Mouse (Mus musculus): Measurements from ENCODE around the gene Mfn1.

The Mfn1 gene

DNA sequence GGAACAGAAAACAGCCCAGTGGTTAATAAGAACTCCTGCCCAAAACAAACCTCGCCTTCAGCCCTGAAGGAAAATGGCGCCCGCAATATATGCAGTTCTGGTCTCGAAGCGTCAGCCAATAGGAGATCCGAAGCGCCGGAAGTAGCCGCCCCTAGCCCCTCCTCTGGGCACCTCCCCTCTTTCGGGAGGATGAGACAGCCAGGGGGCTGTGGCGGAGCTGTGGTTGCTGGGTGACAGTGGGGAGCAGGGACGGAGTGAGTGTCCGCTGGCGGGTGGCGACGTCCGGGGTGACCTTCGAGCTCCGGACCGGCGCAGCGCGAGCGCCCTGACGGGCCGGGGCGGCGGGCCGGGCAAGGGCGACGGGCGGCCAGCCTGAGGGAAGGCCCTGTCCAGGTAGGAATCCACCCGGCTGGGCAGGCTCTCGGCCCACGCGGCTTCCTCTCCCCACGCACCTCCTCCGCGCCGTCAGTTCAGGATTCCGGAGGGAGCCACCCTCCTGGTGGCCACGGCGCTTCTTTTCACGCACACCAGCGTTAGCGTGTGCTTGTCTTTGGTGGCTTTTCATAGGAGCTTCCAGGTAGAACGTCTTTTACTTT lies at the start of gene Mfn1:
Mfn1 (plus strand) TSS at position 163 of the 596 bp plus-strand sequence.
- DNase-seq (ENCODE audit: low spot score in 2 of 2) = peak; percentile 90 to 91

DNA sequence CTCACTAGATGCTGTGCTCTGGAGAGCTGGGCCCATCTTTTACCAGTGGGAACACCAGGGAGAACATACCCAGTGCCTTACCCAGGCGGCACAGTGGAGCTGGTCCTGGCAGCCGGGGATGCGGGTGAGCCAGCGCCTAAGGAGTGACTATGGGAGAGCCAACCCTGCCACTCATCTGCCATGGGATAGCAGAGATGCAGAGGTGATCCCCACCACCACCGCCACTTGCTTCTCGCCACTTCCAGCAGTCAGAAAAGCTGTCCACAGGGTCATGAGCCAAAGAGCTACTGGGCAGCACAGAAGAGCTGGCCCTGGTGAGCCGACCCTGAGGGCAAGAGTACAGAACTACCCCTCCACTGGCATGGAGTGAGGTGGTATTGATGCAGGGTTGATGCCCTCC lies 49.3 kb upstream of the Mfn1 start:
- DNase-seq (ENCODE audit: low spot score in 2 of 2) = no peak

DNA sequence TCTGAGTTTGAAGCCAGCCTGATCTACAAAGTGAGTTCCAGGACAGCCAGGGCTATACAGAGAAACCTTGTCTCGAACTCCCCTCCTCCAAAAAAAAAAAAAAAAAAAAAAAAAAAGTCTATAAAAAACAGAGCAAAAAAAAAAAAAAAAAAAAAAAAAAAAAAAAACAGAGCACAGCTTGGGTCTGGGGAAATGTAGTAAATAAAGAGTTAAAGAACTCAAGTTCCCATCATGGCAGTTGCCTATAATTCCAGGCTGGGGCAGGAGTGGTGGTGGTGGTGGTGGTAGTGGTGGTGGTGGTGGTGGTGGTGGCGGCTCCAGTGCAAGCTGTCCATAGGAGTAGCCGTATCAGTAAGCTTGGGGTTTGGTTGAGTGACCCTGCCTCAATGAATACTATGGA lies 46.2 kb upstream of the Mfn1 start:
- no peak for DNase-seq (ENCODE audit: low spot score in 2 of 2)

- DNase-seq (ENCODE audit: low spot score in 2 of 2) = no peak
Observed at GRCm38 (mm10) chr3:32486543-32486942, 42.7 kb upstream of the Mfn1 start.

DNA sequence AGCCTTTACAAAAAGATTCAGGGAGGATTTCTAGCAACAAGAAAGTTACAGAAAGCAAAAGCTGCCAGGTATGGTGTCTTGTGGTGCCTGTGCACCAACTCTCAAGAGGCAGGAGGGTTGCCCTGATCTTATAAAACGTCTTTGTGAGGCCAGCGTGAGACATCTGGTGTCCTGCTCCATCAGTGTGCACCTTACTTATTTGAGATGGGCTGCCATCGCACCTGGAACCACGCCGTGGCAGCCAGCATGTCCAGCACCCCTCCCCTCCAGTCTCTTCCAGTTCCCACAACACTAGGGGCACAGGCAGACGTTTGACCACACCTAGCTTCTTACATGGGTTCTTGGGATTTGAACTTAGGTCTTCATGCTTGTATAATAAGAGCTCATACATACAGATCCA lies 41.1 kb upstream of the Mfn1 start:
- no peak for DNase-seq (ENCODE audit: low spot score in 2 of 2)

DNA sequence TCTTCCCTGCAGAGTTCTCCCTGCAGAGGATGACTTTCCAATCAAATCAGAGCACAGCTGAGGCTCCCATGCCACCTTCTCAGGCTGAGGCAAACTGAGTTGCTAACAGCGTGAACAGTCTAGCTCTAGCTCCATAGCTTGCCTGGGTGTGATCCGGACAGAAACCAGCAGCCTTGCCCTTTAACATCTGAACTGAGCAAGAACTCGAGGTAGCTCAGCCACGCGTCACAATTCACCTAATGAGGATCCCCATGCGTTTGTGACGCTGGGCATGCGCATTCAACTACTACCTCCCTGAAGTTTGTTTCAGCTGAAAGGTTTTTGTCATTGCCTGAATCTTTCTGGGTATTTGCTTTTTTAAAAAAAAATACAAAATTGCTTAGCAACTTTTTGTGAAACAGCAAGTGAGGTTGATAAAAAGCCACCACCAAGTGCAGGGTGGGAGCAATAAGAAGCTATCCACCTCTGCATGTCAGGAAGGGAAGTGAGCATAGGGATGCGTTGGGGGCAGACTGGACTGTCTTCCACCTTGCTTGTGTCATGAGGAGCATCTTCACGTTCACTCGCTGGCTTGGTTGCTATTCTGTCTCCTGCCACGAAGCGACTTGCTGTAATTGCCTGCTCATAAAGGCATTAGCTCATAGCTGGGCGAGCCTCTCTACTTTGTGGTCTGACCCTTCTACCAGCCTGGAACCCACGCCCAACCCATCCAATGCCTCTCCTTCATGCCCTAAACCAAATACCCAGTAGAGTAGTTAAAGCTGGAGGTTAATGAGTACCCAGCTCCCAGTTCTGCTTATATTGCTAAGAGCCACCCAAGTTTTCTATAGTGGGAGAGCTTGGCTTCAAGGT lies 39.0 kb upstream of the Mfn1 start:
- no peak for DNase-seq (ENCODE audit: low spot score in 2 of 2)

DNA sequence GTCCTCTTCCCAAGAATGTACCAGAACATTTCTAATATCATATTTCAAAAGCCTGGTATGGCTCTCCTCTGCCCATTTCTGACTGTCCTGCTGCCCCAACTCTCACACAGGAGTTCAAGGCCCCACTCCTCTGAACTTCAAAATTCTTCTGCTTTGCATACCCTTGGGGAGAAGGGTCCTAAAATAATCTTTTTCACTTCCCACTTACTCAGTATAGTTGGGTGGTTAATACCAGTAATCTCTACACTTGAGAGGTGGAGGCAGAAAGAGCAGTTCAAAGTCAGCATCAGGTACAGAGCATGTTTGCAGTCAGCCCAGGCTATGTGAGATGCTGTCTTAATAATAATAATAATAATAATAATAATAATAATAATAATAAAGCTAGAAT lies 38.3 kb upstream of the Mfn1 start:
- no peak for DNase-seq (ENCODE audit: low spot score in 2 of 2)

- no peak for DNase-seq (ENCODE audit: low spot score in 2 of 2)
Observed at GRCm38 (mm10) chr3:32492097-32493090, 36.9 kb upstream of the Mfn1 start, which contains the start of gene Kcnmb3. TSS of gene Kcnmb3 (minus strand) at chr3:32492231.

GRCm38 (mm10) chr3:32494387-32495087 lies 34.7 kb upstream of the Mfn1 start:
- peak in 1 of 2 experiments; percentile 34 for DNase-seq (ENCODE audit: low spot score in 2 of 2)

DNA sequence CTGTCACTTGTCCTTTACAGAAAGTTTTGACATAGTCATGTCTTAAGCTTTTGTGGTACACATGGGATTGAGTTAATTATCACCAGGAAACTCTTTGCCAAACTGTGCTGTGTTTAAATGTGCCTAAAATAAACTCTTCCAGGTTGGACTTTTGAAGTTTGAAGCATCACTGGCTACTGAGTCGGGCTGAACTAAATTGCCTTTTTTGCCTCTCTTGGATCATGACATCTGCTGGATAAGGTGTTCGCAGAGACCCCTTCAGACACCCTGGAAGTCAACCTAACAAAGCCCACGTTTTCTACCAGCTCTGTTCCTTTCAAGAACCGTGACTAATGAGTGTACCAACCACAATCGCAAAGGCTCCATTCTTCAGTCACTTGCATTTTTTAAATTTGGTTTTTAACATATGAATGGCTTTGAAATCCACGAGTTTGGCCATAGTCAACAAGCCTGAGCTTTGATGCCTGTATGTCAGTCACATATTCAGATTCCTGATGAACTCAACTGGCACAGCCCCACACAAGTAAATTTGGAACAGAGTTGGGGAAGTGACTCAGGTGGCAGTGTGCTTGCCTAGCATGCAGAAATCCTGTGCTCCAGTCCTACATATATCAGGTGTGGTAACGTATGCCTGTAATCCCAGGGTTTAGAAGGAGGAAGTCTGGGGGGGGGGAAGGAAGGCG lies 34.0 kb upstream of the Mfn1 start:
- no peak for DNase-seq (ENCODE audit: low spot score in 2 of 2)

- no peak for DNase-seq (ENCODE audit: low spot score in 2 of 2)
Observed at GRCm38 (mm10) chr3:32495856-32496710, 33.2 kb upstream of the Mfn1 start.

DNA sequence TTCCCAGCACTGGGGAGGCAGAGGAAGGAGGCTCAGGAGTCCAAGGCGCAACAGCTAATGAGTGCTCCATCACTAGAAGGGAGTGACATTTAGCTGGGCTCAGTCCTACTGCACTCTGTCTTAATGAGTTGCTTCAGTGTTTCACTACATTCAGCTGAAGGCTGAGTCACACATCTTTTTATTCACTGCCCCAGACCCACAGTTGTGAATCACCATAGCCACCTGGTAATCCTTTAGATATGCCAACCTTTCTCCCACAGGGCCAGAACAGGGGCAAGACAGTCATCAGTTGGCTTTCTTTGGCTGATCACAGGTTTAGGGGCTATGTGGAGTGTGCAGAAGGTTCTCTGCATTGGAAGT lies 32.6 kb upstream of the Mfn1 start:
- no peak for DNase-seq (ENCODE audit: low spot score in 2 of 2)

DNA sequence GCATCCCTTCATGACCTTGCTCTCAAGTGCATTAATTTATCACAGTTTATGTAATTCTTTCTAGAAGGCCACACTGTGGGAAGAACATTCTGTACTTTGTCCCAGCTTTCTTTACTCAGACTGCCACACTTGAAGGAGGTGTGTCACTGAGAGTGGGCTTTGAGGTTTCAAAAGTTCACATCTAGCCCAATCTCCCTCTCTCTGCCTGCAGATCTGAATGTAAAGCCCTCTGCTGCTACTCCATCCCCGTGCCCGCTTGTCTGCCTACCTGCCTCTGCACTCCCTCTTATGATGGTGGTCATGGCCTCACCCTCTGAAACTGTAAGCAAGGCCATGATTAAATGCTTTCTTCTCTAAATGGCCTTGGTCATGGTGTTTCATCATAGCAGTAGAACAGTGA lies 28.9 kb upstream of the Mfn1 start:
- no peak for DNase-seq (ENCODE audit: low spot score in 2 of 2)

DNA sequence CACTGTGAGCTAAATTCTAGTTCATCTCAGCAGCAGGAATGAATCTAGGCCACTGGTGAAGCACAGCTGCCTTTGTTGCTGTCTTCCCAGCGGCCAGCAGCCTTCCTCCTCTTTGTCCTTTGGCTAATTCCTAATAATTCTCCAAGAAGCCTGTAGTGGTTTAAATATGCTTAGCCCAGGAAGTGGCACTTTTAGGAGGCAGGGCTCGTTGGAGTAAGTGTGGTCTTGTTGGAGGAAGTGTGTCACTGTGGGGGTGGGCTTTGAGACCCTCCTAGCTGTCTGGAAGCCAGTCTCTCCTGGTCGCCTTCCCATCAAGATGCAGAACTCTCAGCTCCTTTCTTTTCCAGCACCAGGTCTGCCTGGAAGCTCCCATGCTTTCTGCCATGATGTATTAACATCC lies 23.4 kb upstream of the Mfn1 start:
- DNase-seq (ENCODE audit: low spot score in 2 of 2) = no peak

DNA sequence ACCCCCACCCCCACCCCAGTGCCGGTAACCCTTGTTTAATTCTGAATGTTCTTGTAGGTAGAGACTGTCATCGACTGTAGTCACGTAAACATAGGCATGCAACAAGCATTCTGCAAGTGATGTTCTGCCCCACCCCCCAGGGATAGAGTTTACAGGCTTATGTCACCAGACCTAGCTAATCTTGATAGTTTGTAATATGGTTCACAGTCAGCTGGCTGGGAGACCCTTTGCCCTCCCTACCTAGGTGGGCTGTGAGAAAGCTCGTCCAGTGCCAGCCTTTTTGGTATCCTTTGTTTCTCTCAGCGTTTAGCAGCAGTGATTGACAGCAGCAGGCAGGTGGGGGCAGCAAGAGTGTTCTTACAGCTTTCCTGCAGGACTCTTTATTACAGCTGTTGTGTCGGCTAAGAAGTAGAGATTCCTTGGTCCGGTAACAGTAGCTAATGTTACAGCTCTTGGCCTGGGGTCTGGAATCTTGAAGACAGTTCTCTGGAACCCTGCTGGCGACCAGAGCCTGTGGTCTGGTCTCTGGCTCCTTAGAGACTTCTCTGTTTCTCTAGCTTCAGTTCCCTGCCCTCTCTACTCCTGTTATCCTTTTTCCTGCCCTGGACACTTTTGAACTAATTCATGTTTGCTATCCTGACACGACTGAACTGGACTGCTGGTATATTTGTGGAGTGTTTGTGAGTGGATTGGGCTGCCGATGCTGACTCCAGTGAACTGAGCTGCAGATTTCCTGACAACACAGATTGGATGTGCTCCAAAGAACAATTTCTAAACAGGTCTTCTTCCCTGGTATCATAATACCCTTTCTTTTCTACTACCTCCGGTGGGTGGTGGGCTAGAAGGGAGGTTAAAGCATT lies 22.7 kb upstream of the Mfn1 start:
- no peak for DNase-seq (ENCODE audit: low spot score in 2 of 2)

DNA sequence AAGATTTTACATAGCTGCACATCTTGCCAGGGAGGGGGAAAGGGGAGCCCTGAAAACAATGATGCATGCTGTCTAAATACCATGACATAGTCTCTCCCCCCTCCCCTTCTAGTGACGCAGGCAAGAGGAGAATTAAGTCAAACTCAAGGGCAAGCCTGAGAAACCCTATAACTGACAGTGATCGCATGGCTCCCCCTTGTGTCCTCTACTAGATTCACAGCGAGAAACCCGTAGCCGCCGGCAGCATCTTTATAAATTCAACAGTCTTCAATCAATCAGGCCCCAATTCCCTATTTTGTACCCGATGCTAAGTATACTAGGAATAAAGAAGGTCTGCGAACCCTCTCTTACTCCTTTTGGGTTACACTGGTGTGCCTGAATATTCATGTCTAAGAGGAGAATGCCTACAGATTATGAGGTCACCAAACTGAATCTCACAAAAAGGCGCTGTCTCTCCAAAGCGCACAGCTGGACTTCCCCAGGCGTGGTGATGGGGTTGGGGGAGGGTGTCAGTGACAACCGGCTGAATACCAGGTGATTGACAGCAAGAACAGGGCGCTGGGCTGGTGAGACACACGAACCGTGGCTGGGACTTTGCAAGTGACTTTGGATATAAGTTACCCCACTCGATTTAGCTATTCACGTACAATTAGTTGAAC lies 20.5 kb upstream of the Mfn1 start:
- peak; percentile 41 to 64 for DNase-seq (ENCODE audit: low spot score in 2 of 2)

- no peak for DNase-seq (ENCODE audit: low spot score in 2 of 2)
Observed at GRCm38 (mm10) chr3:32509496-32510374, 19.5 kb upstream of the Mfn1 start, which contains the start of gene Zfp639. TSS of gene Zfp639 (plus strand) at chr3:32510259.
